Mouse (Mus musculus) liver, postnatal 0 days (tissue): ENCODE measurements at regions not wholly inside any gene's neighbourhood (a gene's known extent, or its start where the extent isn't known, plus 50 kb on each side); places are given as distances from the start of the nearest gene placed in this dataset.

Experiments used
- ATAC-seq: fragments of 200-750 bp; cut with Nextera tagmentation; 2 replicates; pipeline ENCODE4 v1.8.0; 2017; ENCODE audit warnings: mild to moderate bottlenecking, moderate library complexity
- DNase-seq: peaks from one replicate; pipeline ENCODE4 v3.0.0-alpha.2; 2016
- H3K27ac ChIP-seq: fragments of 300-500 bp; sonication (generic); 2 replicates; pipeline ENCODE4 v1.5.1; 2014; ENCODE audit warnings: antibody characterized with exemption, moderate library complexity, mild to moderate bottlenecking, low read depth
- H3K27me3 ChIP-seq: fragments of 300-500 bp; sonication (generic); 2 replicates; pipeline ENCODE4 v1.6.1; 2014; ENCODE audit warnings: low read length, control low read depth, mixed read lengths; ENCODE audit not compliant: insufficient read depth
- H3K36me3 ChIP-seq: fragments of 300-500 bp; sonication (generic); replicated peaks from 2 replicates; pipeline ENCODE4 v1.6.1; 2014; ENCODE audit warnings: mild to moderate bottlenecking, control low read depth, low read length, moderate library complexity, mixed read lengths; ENCODE audit not compliant: insufficient read depth
- H3K4me1 ChIP-seq: fragments of 300-500 bp; sonication (generic); 2 replicates; pipeline ENCODE4 v1.6.1; 2014; ENCODE audit warnings: antibody characterized with exemption, mild to moderate bottlenecking, control low read depth; ENCODE audit not compliant: insufficient read depth
- H3K4me2 ChIP-seq: fragments of 300-500 bp; sonication (generic); 2 replicates; pipeline ENCODE4 v1.6.1; 2014; ENCODE audit warnings: low read depth, mild to moderate bottlenecking, low read length, moderate library complexity, mixed read lengths
- H3K4me3 ChIP-seq: fragments of 300-500 bp; sonication (generic); 2 replicates; pipeline ENCODE4 v1.5.1; 2014; ENCODE audit warnings: low read depth, low read length
- H3K9ac ChIP-seq: fragments of 300-500 bp; sonication (generic); replicated peaks from 2 replicates; pipeline ENCODE4 v1.6.1; 2014; ENCODE audit warnings: mild to moderate bottlenecking, moderate library complexity
- H3K9me3 ChIP-seq: fragments of 300-500 bp; sonication (generic); 2 replicates; pipeline ENCODE4 v1.6.1; 2016; ENCODE audit warnings: mild to moderate bottlenecking, control low read depth, low read length, mixed read lengths
- CTCF ChIP-seq: sonication (generic); IDR thresholded peaks from 2 replicates; pipeline ENCODE4 v1.5.1; 2016; ENCODE audit warnings: antibody characterized with exemption, low read depth
- EP300 ChIP-seq: IDR thresholded peaks from 2 replicates; pipeline ENCODE4 v1.6.1; 2016; ENCODE audit warnings: antibody characterized with exemption, low read depth, mild to moderate bottlenecking
- WGBS: fragments of 180-500 bp; shearing (Covaris S2); extraction: QIAGEN DNeasy Blood & Tissue Kit; methylation state at CpG from one replicate; pipeline ENCODE4 v1.1.7; 2014; ENCODE audit not compliant: insufficient replicate concordance; 5-methylcytosine and 5-hydroxymethylcytosine counted together

- WGBS: 50% methylated on average over 3 of the region's 3 CpGs
- Histone ChIP-seq H3K9me3 (no peaks in the 10 kb centered on the region), H3K27me3 (no peaks in the 10 kb centered on the region), H3K4me1 (no peaks in the 10 kb centered on the region), H3K36me3 (no peaks in the 10 kb centered on the region), H3K9ac (no peak overlapping the region), H3K4me2 (no peak overlapping the region), H3K4me3 (no peak overlapping the region), H3K27ac (no peak overlapping the region)
- no peak for DNase-seq
- ATAC-seq: no peak
- TF ChIP-seq EP300: no peak
- no peak for TF ChIP-seq CTCF
Measured at GRCm38 (mm10) chr1:161333151-161333550, 62.1 kb upstream of the Tnfsf4 start.

- H3K4me3 ChIP-seq: no peak overlapping the region
- no peaks in the 10 kb centered on the region for H3K4me1 ChIP-seq
- ATAC-seq: no peak
- no peaks in the 10 kb centered on the region for H3K36me3 ChIP-seq
- H3K27ac ChIP-seq: no peak overlapping the region
- no peak overlapping the region for H3K9ac ChIP-seq
- no peaks in the 10 kb centered on the region for H3K9me3 ChIP-seq
- H3K27me3 ChIP-seq: no peaks in the 10 kb centered on the region
- H3K4me2 ChIP-seq: no peak overlapping the region
- TF ChIP-seq EP300 (no peak), CTCF (no peak)
- DNase-seq: no peak
- WGBS: 21% methylated on average over 2 of the region's 2 CpGs
Measured at GRCm38 (mm10) chr1:161345111-161345510, 50.1 kb upstream of the Tnfsf4 start.
